Mouse (Mus musculus): ENCODE measurements around the gene Psg27. TPM values are rescaled to one million over a fixed set of nuclear protein-coding genes. Genes with fewer than 3 reads are reported as not detected.

The Psg27 gene
- not detected in 2 replicates for polyA plus RNA-seq (2015; fragmentation: Nextera tagmentation; extraction: Ambion mirVana)

GRCm38 (mm10) chr7:18567205-18567604 lies at the start of gene Psg27:
Psg27 (minus strand) TSS chr7:18567305.

GRCm38 (mm10) chr7:18616401-18616800 lies 49.3 kb upstream of the Psg27 start, which contains the start of gene Psg23:
Psg23 (minus strand) TSS chr7:18616501.

GRCm38 (mm10) chr7:18532169-18532568 lies 34.9 kb downstream of the Psg27 start, which contains the start of gene Psg25:
Psg25 (minus strand) TSS chr7:18532269.

Other genes starting within 250 kb of the Psg27 start
- not detected in 2 replicates for gene Psg18, start 212.3 kb downstream of the Psg27 start, polyA plus RNA-seq (2015; fragmentation: Nextera tagmentation; extraction: Ambion mirVana)
- not detected in 2 replicates for gene Psg28, start 135.3 kb downstream of the Psg27 start, polyA plus RNA-seq (2015; fragmentation: Nextera tagmentation; extraction: Ambion mirVana)
- not detected in 2 replicates for gene Psg26, start 83.1 kb downstream of the Psg27 start, polyA plus RNA-seq (2015; fragmentation: Nextera tagmentation; extraction: Ambion mirVana)
- not detected in 2 replicates for gene Psg25, start 35.0 kb downstream of the Psg27 start, polyA plus RNA-seq (2015; fragmentation: Nextera tagmentation; extraction: Ambion mirVana)
- gene Psg23, start 49.2 kb upstream of the Psg27 start, polyA plus RNA-seq (2015; fragmentation: Nextera tagmentation; extraction: Ambion mirVana) = not detected in 2 replicates
- not detected in 2 replicates for gene Psg21, start 89.4 kb upstream of the Psg27 start, polyA plus RNA-seq (2015; fragmentation: Nextera tagmentation; extraction: Ambion mirVana)
- gene Psg20, start 118.9 kb upstream of the Psg27 start, polyA plus RNA-seq (2015; fragmentation: Nextera tagmentation; extraction: Ambion mirVana) = not detected in 2 replicates
- gene Psg22, start 150.8 kb upstream of the Psg27 start, polyA plus RNA-seq (2015; fragmentation: Nextera tagmentation; extraction: Ambion mirVana) = not detected in 2 replicates
- not detected in 2 replicates for gene Psg19, start 231.2 kb upstream of the Psg27 start, polyA plus RNA-seq (2015; fragmentation: Nextera tagmentation; extraction: Ambion mirVana)